Mouse (Mus musculus) adrenal gland, adult 18-20 months (tissue): ENCODE measurements around the gene Camk2b. TPM values are rescaled to one million over a fixed set of nuclear protein-coding genes. Genes with fewer than 3 reads are reported as not detected.

Source experiments
- DNase-seq, 2 experiments: peaks; one replicate each; pipeline ENCODE4 v3.0.0; 2021 to 2022; ENCODE audit warnings: low spot score in 2 of 2
- total RNA-seq, 2 experiments: library from RNA; stranded (reverse); gene quantifications; 1 replicate in 1 of 2; 2 replicates in 1 of 2; pipeline ENCODE4 v1.2.3; 2021

Camk2b gene
- total RNA-seq, 2 experiments from 2014 or later = 11.5 to 16.9 TPM

DNA sequence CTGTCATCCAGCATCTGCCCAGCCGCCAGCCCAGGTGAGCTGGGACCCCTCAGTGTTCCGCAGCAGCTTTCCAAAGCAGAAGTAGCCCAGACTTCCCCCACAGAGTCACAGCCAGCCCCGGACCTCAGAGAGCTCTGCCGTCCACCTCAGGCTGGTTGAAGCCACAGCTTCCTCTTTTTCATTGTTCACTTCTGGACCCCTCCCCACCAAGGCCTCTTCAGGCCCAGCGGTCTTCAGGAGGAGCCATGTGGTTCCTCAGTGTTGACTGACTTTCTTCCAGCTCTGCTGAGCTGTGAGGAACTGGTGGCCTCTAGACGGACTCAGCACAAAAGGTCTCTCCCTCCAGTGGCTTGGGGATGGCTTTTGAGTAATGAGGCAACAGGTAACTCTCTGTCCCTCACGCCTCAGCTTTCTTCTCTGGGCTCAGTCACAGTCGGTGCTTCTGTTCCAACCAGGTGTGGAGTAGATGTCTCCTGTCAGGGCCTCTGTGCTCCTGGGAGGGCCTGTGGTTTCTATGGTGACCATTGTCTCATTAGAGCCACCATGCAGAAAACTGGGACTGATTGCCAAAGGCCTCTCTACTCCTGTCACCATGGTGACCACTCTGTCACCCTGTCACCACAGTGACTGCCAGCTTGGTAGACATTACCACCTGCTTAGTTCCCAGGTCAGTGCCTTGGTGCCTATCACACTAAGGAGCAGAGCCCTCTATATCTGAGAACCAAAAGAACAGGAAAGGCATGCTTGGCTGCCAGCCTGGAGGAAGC is 116.4 kb downstream of the Camk2b start, which contains the start of gene Gck:
Gck (minus strand) TSS at position 496 of the 767 bp plus-strand sequence.
- peak in 1 of 2 experiments; percentile 16 for DNase-seq

DNA sequence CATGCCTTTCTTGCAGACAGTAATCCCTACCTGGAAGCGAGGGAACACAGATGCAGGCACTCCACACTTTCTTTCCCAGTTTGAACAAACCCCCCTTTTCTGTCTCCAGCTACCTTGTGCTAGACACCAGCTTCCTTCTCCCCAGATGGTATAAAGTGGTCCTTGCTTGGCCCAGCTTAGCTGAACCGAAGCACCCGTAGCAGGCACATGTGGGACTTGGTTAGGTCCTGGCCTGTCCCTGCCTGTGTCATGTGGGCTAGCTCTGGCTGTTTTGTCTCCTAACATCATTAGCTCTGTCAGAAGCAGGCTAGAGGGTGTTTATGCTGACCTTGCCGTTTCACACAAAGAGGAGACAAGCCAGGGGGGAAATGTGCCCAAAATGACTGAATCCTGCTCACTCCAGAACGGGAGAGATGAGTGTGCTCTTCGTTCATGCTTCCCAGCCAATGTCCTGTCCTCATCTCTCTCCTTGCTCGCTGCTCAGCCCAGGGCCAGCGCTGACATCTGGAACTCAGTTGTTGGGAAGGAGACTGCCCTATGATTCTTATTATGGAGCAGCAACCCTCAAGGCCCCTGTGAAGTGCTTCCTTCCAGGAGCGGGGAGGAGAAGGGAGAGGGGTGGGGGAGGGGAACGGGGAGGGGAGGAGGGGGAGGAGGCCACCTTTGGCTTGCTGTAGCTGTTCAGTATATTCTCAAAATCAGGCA is 117.5 kb downstream of the Camk2b start:
- DNase-seq = peak in 1 of 2 experiments; percentile 16

DNA sequence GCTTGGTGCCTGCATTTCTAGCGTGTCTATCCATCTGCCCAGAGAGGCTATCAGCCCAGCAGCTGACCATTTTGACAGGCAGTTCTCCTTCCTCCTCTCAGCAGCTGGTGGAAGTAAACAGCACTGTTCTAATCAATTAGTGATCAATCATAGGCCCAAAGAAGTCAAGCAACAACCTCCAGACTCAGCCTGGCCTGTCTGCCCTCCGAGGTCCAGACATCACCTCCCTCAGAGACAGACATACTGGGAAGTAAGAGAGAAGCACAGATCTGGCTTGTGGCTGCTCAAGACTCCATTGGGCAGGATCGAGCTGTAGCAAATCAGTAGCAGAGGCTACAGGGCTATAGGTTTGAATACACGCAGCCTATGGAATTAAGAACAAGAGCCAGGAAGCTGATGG is 118.4 kb downstream of the Camk2b start:
- peak in 1 of 2 experiments; percentile 12 for DNase-seq

DNA sequence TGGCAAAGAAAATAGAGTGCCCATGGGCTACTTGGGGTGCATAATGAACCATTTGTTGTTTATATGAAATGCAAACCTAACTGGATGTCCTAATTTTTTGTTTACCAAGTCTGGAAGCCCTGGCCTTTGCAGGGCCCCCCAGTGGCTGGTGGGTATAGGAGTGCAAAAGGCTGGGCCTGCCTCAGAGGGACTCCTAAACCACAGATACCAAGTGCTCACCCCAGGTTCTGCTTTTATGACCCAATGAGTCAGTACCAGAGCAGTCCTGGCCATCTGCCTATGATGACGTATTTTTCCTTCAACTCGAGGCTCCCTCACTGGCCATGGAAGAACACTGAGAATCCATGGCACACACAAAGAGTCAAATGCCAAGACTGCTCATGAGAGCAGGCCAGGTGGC is 121.1 kb downstream of the Camk2b start:
- peak; percentile 34 to 56 for DNase-seq

DNA sequence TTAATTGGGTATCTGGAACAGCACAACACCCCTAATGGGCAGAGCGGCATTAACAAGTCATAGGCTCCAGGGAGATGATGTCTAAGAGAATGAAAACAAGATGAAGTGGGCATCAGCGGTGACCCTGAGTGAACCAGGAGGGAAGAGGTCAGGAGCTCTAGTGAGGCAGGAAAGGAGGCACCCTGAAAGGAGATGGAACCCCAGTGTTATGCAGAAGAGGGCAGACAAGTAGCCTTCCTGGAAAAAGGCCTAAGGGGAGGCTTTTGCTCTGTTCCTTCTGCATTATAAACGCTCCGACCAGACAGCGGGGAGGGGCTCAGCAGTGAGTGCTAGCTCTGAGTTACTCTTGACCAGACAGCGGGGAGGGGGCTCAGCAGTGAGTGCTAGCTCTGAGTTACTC is 123.2 kb downstream of the Camk2b start:
- DNase-seq = peak in 1 of 2 experiments; percentile 12

DNA sequence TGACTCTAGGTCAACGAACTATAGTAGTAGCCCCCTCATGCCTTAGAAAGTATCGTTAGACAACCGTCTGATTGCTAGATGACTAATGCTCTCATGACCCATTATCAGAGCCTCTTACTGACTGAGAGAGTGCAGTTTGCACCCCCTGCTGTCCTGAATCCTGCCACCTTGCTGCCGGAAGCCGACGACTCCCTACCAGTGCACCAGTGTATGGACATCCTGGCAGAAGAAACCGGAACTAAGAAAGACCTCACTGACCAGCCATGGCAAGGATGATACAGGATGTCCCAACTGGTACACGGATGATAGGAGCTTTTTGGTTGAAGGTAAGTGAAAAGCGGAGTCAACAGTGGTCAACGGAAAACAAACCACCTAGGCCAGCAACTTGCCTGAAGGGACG is 131.6 kb downstream of the Camk2b start:
- peak in 1 of 2 experiments; percentile 5 for DNase-seq

DNA sequence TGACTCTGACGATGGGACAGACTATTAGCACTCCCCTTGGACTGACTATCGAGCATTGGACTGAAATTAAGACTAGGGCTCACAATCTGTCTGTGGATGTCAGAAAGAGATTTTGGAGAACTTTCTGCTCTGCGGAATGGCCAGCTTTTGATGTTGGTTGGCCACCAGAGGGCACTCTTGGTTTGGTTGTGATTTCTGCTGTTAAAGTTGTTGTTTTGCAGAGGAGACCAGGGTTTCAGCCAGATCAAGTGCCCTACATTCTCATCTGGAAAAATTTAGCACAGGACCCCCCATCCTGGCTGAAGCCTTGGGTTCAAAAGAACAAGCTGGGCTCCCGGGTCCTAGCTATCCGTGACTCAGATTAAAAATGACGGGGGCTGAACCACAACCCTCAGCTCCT is 134.2 kb downstream of the Camk2b start:
- peak in 1 of 2 experiments; percentile 34 for DNase-seq

DNA sequence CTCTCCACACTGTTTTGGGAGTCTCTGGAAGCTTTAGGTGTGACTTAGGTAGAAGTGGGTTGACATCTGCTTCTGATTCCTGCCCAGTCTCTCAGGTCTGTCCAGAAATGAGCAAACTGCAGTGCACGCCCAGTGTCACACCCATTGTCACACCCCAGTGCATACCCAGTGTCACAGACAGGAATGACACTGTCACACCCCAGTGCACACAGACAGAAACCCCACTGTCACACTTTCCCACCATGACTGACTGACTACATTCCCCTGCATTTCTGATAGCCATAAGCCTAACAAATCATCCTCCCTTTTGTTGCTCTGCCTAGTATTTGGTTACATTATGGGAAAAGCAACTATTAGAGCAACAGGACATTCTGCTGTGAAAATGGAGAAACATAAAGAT is 135.6 kb downstream of the Camk2b start:
- peak in 1 of 2 experiments; percentile 7 for DNase-seq

DNA sequence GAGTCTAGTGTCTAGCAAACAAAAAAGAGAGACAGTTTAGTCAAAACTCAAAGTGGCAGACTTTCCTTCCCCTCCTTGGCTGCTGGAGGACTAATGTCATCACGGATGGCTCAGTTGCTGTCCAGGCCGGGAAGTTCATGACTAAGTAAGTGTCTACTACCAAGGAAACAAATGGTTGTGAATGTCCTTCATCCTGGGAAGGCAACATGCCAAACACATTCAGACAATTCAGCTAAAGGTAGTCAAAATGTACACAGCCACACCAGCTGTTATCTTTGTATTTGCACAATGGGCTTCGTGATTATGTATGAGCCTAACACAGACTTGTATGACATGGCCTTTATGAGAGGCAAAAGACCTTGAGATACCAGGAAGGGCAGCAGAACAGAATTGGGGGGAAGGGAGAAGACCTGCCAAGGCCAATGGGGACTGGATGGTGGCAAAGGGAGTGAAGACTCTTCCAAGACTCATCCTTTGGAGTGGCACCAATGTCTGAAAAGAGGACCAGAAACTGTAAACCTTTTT is 139.4 kb downstream of the Camk2b start:
- no peak for DNase-seq

DNA sequence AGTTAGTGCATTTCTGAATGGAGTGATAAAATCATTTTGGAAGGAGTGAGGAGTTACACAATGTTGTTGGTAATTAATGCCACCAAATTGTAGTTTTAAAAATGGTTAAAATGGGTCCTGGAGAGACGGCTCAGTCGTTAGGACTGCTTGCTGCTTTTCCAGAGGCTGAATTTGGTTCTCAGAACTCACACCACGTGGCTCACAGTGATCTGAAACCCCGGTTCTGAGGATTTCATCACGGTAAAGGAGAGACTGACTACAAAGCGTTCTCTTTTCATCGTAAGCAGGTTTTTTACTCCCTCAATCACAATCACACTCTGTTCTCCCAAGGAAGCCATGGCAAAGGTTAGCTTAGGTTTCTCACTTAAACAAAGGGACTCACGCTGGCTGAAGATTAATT is 141.5 kb downstream of the Camk2b start:
- DNase-seq = peak in 1 of 2 experiments; percentile 1

DNA sequence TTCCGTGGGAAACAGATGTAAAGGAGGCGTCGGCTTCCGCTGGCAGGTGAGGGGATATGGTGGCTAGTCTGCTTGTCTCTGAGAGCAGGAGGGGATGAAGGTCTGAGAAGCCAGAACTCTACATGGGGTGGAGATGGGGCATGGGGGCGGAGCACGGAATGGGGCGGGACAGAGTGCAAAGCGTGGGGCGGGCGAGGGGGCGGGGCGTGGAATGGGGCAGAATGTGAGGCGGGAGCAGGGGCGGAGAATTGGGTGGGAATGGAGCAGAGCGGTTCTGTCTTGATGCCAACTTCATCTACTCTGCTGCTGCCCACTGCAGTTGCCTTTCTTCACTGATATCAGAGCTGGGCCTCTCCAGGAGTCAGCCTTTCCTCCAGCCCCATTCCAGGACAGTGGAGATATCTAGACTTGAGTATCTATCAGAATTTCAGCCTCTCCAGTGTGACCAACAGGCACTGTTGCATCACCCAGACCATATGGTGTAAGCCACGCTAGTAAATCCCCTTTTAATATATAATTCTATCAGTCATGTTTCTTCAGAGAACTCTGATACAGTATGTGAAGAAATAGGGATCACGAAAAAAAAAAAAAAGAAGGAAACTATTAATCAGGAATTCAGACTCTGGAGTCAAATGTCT is 145.7 kb downstream of the Camk2b start:
- peak in 1 of 2 experiments; percentile 18 for DNase-seq

Other genes with a start within 250 kb of the Camk2b start
- 1 to 10 TPM; 4.9 to 5.3 TPM for gene Polm, start 228.3 kb downstream of the Camk2b start, total RNA-seq
- gene Aebp1, start 204.4 kb downstream of the Camk2b start, total RNA-seq = 100 to 1,000 TPM; 245 to 387 TPM
- 10 to 100 TPM; 34.1 to 44.6 TPM for gene Pold2, start 188.1 kb downstream of the Camk2b start, total RNA-seq
- not detected for gene Myl7, start 167.6 kb downstream of the Camk2b start, total RNA-seq
- gene Gck, start 116.3 kb downstream of the Camk2b start, total RNA-seq = 1 to 10 TPM; 3.9 to 6.9 TPM
- 10 to 100 TPM; 65.6 to 85.9 TPM for gene Ykt6, start 110.7 kb downstream of the Camk2b start, total RNA-seq
- under 1 TPM in 1 of 2 experiments, not detected in 1; 0.42 TPM for gene A730071L15Rik, start 133.7 kb upstream of the Camk2b start, total RNA-seq
- 10 to 100 TPM; 54.9 to 64.9 TPM for gene Nudcd3, start 134.1 kb upstream of the Camk2b start, total RNA-seq
- gene Npc1l1, start 163.8 kb upstream of the Camk2b start, total RNA-seq = under 1 TPM in 1 of 2 experiments, not detected in 1; 0.06 TPM
- 10 to 100 TPM; 48.2 to 52.5 TPM for gene Ddx56, start 201.4 kb upstream of the Camk2b start, total RNA-seq
- 100 to 1,000 TPM; 107 to 112 TPM for gene Tmed4, start 208.5 kb upstream of the Camk2b start, total RNA-seq
- 100 to 1,000 TPM; 633 to 799 TPM for gene Ogdh, start 225.3 kb upstream of the Camk2b start, total RNA-seq